Mouse (Mus musculus): ENCODE data around the gene Exoc4.

Exoc4 gene

DNA sequence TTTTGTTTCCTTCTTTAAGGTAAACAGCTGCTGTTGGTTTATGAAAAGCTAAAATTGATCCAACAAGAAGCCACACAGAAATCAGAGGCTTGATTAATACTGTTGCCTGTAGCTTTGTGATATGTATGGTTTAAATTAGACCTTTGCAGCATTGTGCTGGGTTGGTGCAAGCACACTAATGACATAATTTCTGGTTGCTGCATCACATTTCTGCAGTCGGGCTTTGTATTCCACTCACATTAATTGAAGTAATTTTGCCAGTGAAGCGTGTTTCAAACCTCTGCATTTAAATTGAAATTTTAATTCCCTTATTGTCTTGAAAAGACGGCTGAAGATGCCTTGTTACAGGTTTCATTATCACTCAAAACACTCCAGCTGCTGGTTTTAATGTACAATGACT is 34.6 kb downstream of the Exoc4 start:
- no peak for DNase-seq (ENCODE audit: low read depth, low spot score)
- 0 out of 2 replicates have a peak, but pooled peaks cover 2% of the 10 kb centered on the region for H3K36me3 ChIP-seq (ENCODE audit: control insufficient read depth, insufficient read depth, low read length, poor library complexity, severe bottlenecking)
- H3K27me3 ChIP-seq (ENCODE audit: control insufficient read depth, insufficient read depth, low read length, poor library complexity, severe bottlenecking), result no peaks in the 10 kb centered on the region

DNA sequence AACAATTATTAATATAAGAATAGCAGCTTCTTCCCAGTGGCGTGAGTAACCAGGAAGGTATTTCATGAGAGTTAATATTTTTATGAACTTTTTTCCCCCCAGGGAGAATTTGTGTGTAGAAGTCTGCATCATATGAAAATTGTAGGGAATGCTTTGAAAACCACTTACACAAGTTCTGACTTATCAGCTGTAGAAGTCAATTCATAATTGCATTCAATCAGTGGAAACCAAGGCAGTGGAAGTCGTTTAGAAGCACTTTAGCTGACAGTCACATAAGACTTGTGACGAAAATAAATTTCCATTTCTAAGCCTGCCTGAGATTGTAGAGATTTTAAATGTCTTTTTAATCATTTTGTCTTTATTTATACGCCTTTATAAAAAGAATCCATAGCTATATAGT is 35.1 kb downstream of the Exoc4 start:
- no peak for DNase-seq (ENCODE audit: low read depth, low spot score)
- Histone ChIP-seq H3K27me3 (ENCODE audit: control insufficient read depth, insufficient read depth, low read length, poor library complexity, severe bottlenecking) (no peaks in the 10 kb centered on the region), H3K36me3 (ENCODE audit: control insufficient read depth, insufficient read depth, low read length, poor library complexity, severe bottlenecking) (0 out of 2 replicates have a peak, but pooled peaks cover 2% of the 10 kb centered on the region)

DNA sequence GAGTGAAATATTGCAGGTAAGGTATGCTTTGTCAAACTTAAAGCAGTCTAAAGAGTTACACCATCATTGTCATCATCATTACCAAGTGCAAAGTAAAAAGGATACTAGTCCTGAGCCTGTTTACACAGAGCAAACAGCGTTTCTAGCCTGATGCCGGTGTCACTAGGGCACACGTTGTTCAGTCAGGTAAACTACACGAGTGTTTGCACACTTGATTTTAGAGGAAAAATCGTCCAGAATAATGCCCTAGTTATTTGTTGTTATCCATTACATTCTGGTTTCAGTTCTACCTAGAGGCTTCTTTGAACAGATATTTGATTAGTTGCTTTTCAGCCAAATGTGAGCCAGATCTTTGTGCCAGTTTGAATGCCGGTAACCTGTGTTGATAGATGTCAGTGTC is 37.5 kb downstream of the Exoc4 start:
- Histone ChIP-seq H3K36me3 (ENCODE audit: control insufficient read depth, insufficient read depth, low read length, poor library complexity, severe bottlenecking) (no peaks in the 10 kb centered on the region), H3K27me3 (ENCODE audit: control insufficient read depth, insufficient read depth, low read length, poor library complexity, severe bottlenecking) (no peaks in the 10 kb centered on the region)
- DNase-seq (ENCODE audit: low read depth, low spot score), result no peak

DNA sequence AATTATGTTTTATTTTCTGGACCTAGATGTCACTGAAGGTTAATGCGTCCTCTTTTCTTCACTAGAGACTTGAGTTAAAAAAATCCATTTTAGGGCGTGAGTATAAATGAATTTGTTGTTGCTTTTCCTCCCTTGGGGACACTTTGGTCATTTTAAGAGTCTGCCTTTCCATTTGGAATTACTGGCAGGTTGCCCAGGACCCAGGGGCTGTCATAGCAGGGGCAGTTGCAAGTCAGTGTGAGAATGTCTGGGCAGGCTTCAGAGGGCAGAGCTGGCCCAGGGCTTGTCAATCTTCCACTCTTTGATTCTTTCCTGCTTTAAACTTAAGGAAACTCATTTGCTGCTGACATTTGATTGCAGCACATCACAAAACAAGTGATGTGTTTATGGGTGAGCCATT is 45.7 kb downstream of the Exoc4 start:
- H3K27me3 ChIP-seq (ENCODE audit: control insufficient read depth, insufficient read depth, low read length, poor library complexity, severe bottlenecking), result no peaks in the 10 kb centered on the region
- DNase-seq (ENCODE audit: low read depth, low spot score), result no peak

DNA sequence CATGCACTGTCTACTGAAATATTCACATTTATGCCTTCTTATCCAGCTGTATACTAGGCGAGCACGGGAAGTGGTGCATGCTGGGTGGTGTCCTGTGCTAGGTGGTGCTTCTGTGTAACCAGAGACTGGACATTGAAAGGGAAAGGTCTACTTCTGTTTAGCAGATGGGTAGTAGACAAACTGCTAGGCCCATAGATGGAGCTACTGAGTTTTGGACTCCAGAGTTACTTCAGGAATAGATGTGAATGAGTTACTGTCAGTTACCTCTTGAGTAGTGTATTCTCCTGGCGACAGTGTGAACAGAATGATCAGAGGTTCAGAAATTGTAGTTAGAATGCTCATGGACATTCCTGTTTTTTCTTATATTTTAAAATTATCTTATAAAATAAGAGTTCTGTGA is 48.7 kb downstream of the Exoc4 start:
- H3K27me3 ChIP-seq (ENCODE audit: control insufficient read depth, insufficient read depth, low read length, poor library complexity, severe bottlenecking), result no peaks in the 10 kb centered on the region
- H3K36me3 ChIP-seq (ENCODE audit: control insufficient read depth, insufficient read depth, low read length, poor library complexity, severe bottlenecking), result peaks cover 1% of the 10 kb centered on the region; the same call in 1 of the 2 replicates
- DNase-seq (ENCODE audit: low read depth, low spot score), result no peak

More for the DNA sequence above, 45.7 kb downstream of the Exoc4 start:
- no peaks in the 10 kb centered on the region; the same call in 1 of the 2 replicates for H3K36me3 ChIP-seq (ENCODE audit: control insufficient read depth, insufficient read depth, low read length, poor library complexity, severe bottlenecking)

DNA sequence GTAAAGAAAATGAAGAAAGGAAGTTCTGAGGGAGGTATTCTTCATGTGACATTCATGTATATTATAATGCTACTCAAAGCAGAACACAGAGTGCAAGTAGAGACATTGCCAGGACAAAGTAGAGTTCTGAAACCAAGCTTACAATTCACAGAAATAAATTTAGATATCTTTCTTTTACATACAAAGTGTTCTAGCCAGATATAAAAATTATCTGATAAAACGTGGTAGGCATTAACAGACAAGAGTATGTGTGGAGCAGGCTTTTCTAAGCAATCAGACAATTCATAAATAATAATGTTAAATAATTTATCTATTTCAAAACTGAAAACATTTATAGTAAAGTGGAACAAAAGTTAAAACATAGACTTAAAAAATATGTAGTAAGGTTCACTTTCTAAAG is 49.9 kb downstream of the Exoc4 start:
- H3K36me3 ChIP-seq (ENCODE audit: control insufficient read depth, insufficient read depth, low read length, poor library complexity, severe bottlenecking), result peaks cover 3% of the 10 kb centered on the region
- no peak for DNase-seq (ENCODE audit: low read depth, low spot score)

DNA sequence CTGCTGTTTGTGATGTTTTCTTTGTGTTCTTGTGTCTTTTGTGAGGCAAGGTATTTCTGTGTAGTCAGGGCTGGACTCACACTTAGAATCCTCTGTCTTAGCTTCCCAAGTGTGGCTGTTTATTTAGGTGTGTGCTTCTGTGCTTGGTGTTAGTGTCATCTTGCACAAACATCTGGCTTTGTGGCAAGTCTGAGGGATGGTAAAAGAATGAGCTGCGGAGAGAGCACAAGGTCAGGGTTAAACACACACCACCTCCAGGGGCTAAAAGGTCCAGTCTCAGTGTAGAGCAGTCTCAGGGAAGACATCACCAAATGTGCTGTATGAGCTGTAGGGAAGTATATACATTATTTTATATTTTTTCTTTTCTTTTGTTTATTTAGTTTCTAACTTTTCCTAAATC is 57.1 kb downstream of the Exoc4 start:
- H3K27me3 ChIP-seq (ENCODE audit: control insufficient read depth, insufficient read depth, low read length, poor library complexity, severe bottlenecking), result no peaks in the 10 kb centered on the region
- H3K36me3 ChIP-seq (ENCODE audit: control insufficient read depth, insufficient read depth, low read length, poor library complexity, severe bottlenecking), result peaks cover 5% of the 10 kb centered on the region; the same call in 1 of the 2 replicates
- no peak for DNase-seq (ENCODE audit: low read depth, low spot score)

More for the DNA sequence above, 49.9 kb downstream of the Exoc4 start:
- H3K27me3 ChIP-seq (ENCODE audit: control insufficient read depth, insufficient read depth, low read length, poor library complexity, severe bottlenecking), result no peaks in the 10 kb centered on the region

DNA sequence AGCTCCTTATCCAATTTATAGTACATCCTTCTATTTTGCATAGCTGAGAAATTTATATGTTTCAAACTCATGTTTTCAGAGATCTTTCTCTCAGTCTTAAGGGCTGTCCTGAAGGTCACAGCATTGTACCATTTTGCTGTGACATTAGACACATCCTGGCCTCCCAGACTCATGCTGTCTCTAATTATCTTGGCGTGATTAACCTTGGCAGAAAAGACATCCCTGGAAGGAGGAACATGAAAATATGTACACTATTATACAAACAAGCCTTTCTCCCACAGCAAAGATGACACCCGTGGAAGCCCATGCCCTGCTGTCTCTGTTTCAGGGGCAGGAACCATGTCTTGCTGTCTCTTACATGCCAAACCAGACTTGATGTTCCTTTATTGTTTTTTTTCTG is 59.8 kb downstream of the Exoc4 start:
- Histone ChIP-seq H3K27me3 (ENCODE audit: control insufficient read depth, insufficient read depth, low read length, poor library complexity, severe bottlenecking) (no peaks in the 10 kb centered on the region), H3K36me3 (ENCODE audit: control insufficient read depth, insufficient read depth, low read length, poor library complexity, severe bottlenecking) (0 out of 2 replicates have a peak, but pooled peaks cover 1% of the 10 kb centered on the region)
- DNase-seq (ENCODE audit: low read depth, low spot score), result no peak

DNA sequence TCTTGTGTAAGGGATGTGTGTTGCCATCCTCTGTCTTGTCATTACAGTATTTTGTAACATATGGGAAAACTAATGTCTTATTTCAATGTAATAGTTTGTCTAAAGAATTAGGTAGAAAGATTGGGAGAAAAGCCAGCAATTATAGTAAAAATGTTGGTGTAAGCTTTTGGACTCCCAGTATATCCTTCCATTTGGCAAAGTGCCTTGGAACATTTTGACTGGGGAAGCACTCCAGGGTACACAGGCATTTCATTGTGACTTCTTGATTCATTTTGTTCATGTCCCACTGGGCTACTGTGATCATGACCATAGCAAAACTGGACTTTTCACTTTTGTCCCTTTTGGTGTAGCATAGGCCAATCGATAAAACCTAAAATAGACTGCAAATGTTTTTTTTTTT is 61.6 kb downstream of the Exoc4 start:
- no peak for DNase-seq (ENCODE audit: low read depth, low spot score)
- H3K36me3 ChIP-seq (ENCODE audit: control insufficient read depth, insufficient read depth, low read length, poor library complexity, severe bottlenecking), result 0 out of 2 replicates have a peak, but pooled peaks cover 1% of the 10 kb centered on the region
- H3K27me3 ChIP-seq (ENCODE audit: control insufficient read depth, insufficient read depth, low read length, poor library complexity, severe bottlenecking), result no peaks in the 10 kb centered on the region

DNA sequence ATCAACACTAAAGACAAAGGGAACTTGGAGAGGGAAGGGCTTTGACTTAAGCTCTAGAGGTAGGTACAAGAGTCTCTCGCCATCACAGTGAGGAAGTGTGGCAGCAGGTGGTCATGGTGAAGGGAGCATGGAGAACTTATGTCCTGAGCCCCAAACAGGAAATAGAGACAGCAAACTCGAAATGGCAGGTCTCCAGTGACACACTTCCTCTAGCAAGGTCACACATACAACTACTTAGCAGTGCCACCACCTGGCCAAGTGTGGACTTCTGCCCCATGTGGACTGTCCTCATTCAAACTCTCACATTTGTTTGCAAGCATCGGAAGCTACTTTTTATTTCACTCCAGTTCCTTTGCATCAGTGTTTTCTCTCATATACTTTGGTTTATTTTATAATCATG is 74.0 kb downstream of the Exoc4 start:
- peak; percentile 51 for DNase-seq (ENCODE audit: low read depth, low spot score)
- Histone ChIP-seq H3K36me3 (ENCODE audit: control insufficient read depth, insufficient read depth, low read length, poor library complexity, severe bottlenecking) (no peaks in the 10 kb centered on the region), H3K27me3 (ENCODE audit: control insufficient read depth, insufficient read depth, low read length, poor library complexity, severe bottlenecking) (no peaks in the 10 kb centered on the region)

DNA sequence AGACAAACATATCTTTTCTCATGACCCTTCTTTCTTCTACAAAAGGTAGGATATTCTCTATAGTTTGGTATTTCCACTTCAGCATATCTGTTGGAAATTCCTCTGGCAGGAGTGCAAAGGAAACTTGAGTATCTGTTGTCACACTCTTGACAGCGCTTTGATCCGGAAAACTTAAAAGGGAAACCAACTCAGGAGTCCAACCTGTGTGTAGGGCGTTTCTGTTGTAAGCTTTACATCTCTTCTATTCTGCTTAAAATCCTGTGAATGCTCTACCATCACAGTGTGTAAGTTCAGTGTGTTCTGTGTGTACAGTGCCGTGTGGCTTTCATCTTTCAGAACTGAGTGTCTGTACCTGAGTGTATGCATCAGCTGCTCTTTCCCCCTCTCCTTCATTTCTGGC is 74.5 kb downstream of the Exoc4 start:
- Histone ChIP-seq H3K36me3 (ENCODE audit: control insufficient read depth, insufficient read depth, low read length, poor library complexity, severe bottlenecking) (no peaks in the 10 kb centered on the region), H3K27me3 (ENCODE audit: control insufficient read depth, insufficient read depth, low read length, poor library complexity, severe bottlenecking) (no peaks in the 10 kb centered on the region)
- DNase-seq (ENCODE audit: low read depth, low spot score), result no peak

DNA sequence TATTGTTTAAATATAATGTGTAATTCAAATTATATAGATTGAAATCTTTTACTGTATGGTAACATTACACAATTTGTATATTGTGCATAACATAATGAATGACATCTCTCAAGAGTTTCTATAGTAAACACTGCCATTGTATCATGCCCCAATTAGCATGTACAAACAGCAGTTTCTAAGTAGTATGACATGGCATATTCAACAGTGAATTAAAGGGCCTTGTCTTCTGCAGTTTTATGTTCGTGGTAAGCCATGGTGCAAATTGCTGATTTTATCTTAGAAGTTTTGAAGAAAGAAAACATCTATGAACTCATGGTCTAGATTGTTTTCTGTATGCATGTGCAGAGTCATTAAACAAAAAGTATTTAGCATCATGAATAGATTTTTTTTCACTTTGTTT is 79.4 kb downstream of the Exoc4 start:
- peaks cover 3% of the 10 kb centered on the region; the same call in 1 of the 2 replicates for H3K36me3 ChIP-seq (ENCODE audit: control insufficient read depth, insufficient read depth, low read length, poor library complexity, severe bottlenecking)
- no peaks in the 10 kb centered on the region for H3K27me3 ChIP-seq (ENCODE audit: control insufficient read depth, insufficient read depth, low read length, poor library complexity, severe bottlenecking)
- no peak for DNase-seq (ENCODE audit: low read depth, low spot score)

DNA sequence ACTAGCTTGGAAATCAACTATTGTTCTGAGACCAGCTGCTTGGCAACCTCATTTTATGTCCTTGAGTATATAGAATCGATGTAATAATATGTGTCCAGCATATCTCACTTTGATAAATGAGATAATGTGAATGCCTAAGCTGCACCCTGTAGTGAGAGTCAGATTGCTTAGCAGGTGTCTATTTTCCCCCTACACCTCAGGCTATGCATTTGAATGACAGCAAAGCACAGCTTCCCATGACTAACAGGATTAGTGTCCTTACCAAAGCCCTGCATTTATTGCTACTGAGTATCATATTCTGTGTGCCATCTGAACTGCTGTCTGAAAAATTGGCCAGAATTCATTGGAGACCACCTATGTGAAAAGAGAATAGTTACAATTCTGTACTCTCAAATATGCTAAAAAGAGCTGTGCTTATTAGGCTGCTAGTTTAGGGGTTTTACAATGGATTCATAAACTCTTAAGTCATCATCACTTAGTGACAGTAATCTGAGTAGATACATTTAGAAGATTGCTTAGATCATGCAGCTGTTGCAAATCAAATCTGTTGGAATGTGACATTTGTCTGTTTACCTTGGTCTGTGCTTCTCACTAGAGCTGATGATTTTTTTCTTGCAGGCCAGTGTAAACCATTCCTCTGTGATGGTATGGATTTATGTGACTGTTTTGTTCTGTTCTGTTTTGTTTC is 98.3 kb downstream of the Exoc4 start:
- DNase-seq (ENCODE audit: low read depth, low spot score), result no peak
- no peaks in the 10 kb centered on the region for H3K36me3 ChIP-seq (ENCODE audit: control insufficient read depth, insufficient read depth, low read length, poor library complexity, severe bottlenecking)
- H3K27me3 ChIP-seq (ENCODE audit: control insufficient read depth, insufficient read depth, low read length, poor library complexity, severe bottlenecking), result no peaks in the 10 kb centered on the region

DNA sequence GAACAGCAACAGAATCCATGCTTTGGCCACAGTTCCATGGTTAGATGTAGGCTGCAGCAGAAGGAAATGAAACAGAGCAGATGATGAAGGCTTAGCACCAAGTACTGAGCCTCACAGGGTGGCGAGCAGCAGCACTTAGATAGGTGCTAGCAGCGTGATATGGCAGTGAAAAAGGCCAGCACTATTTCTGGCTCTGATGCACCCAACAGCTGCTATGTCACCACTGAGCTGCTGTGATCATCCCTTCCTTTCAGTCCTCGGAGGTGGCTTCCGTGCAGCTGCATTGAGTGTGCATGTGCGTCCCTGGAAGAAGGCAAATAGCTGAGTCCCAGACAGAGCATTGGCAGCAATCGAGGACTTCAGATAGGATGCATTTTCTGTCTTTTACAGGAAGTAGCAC is 112.7 kb downstream of the Exoc4 start:
- no peak for DNase-seq (ENCODE audit: low read depth, low spot score)
- Histone ChIP-seq H3K27me3 (ENCODE audit: control insufficient read depth, insufficient read depth, low read length, poor library complexity, severe bottlenecking) (no peaks in the 10 kb centered on the region), H3K36me3 (ENCODE audit: control insufficient read depth, insufficient read depth, low read length, poor library complexity, severe bottlenecking) (peaks cover 1% of the 10 kb centered on the region; the same call in 1 of the 2 replicates)

DNA sequence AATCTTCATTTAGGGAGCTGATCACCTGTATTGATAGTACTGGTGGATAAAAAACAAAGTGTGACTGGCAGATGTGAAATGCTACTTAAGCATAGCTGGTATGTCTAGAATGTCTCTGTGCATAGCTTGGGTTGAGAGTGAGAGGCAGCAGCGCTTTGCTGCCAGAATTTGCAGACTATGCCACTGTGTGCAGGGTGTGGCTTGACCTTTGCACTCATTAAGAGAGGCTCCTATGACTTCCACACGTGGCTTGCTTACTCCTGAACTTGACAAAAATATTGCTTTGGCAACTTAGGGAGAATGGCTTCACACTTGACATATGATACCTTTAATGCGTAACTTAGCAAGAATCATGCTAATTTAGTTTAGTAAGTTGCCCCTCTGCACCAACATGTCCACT is 131.6 kb downstream of the Exoc4 start:
- Histone ChIP-seq H3K27me3 (ENCODE audit: control insufficient read depth, insufficient read depth, low read length, poor library complexity, severe bottlenecking) (no peaks in the 10 kb centered on the region), H3K36me3 (ENCODE audit: control insufficient read depth, insufficient read depth, low read length, poor library complexity, severe bottlenecking) (no peaks in the 10 kb centered on the region)
- no peak for DNase-seq (ENCODE audit: low read depth, low spot score)

DNA sequence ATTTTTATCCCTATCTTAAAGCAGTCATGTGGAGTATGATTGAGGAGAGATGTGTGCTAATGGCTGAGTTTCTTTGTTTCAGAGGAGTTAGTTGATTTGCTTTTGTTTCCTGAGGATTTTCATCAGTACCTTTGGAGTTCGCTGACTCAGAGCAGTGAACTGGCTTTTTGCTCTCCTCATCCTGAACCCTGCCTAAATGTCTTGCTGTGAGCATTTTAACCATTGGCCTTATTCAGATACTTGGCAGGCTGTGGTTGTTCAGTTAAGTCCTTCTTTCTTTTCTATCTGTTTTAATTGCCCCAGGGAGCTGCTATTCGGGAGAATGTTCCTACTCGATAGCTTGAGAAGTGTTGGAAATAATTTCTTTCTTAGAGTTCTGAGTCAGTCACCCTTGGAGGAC is 133.3 kb downstream of the Exoc4 start:
- H3K36me3 ChIP-seq (ENCODE audit: control insufficient read depth, insufficient read depth, low read length, poor library complexity, severe bottlenecking), result no peaks in the 10 kb centered on the region
- DNase-seq (ENCODE audit: low read depth, low spot score), result no peak
- H3K27me3 ChIP-seq (ENCODE audit: control insufficient read depth, insufficient read depth, low read length, poor library complexity, severe bottlenecking), result no peaks in the 10 kb centered on the region
